Mouse (Mus musculus): Measurements from ENCODE around the gene Zfp317. TPM values are rescaled to one million over a fixed set of nuclear protein-coding genes. Genes with fewer than 3 reads are reported as not detected.
"Not testable (repeated sequence)": the region's sequence is repeated elsewhere in the genome, so short reads cannot be mapped to it uniquely, and the experiment has no call there.

The Zfp317 gene
- total RNA-seq (2021) = 10 to 100 TPM; 12.6 to 13.3 TPM
- long read RNA-seq, experiment 1, partial matches to known transcripts = 2 of 23 reads
- long read RNA-seq, experiment 1, other reads (novel, unspliced or antisense) = 19 of 23 reads
- long read RNA-seq, experiment 2, partial matches to known transcripts = 3 of 24 reads
- long read RNA-seq, experiment 2, other reads (novel, unspliced or antisense) = 18 of 24 reads

- intact Hi-C loops (cut with DNase I) = loop anchor here (5.0 kb wide), 1 partner anchor 1330 kb away; the partner anchor contains the start of gene Chordc1
- peak; percentile 79 to 82 for DNase-seq
These were observed at the start of gene Zfp317 for GRCm38 (mm10) chr9:19621843-19622822. TSS of gene Zfp317 (plus strand) at chr9:19622102.

GRCm38 (mm10) chr9:19582317-19582716 is 39.6 kb upstream of the Zfp317 start, which contains the start of gene Olfr855:
TSS of gene Olfr855 (plus strand) at chr9:19582617.
- DNase-seq = no peak
- intact Hi-C loops (cut with DNase I) = no loop called here

- intact Hi-C loops (cut with DNase I) = loop anchor here (5.0 kb wide), 1 partner anchor 1329 kb away; the partner anchor contains the start of gene Chordc1
- DNase-seq = no peak
These were observed 605 bp upstream of the Zfp317 start for GRCm38 (mm10) chr9:19621297-19621696.

GRCm38 (mm10) chr9:19629574-19629973 is 7.7 kb downstream of the Zfp317 start:
- no peak for DNase-seq
- intact Hi-C loops (cut with DNase I) = no loop called here

- no peak for DNase-seq
- intact Hi-C loops (cut with DNase I) = no loop called here
These were observed 23.3 kb downstream of the Zfp317 start for GRCm38 (mm10) chr9:19645193-19645592.

GRCm38 (mm10) chr9:19690281-19690680 is 68.4 kb downstream of the Zfp317 start:
- intact Hi-C loops (cut with DNase I) = no loop called here
- DNase-seq = no peak

- intact Hi-C loops (cut with DNase I) = no loop called here
- DNase-seq = no peak
These were observed 69.5 kb downstream of the Zfp317 start for GRCm38 (mm10) chr9:19691426-19691825.

GRCm38 (mm10) chr9:19692430-19692829 is 70.5 kb downstream of the Zfp317 start:
- intact Hi-C loops (cut with DNase I) = no loop called here
- no peak for DNase-seq

GRCm38 (mm10) chr9:19694285-19694684 is 72.4 kb downstream of the Zfp317 start:
- intact Hi-C loops (cut with DNase I); DNase-seq: not testable (repeated sequence)

GRCm38 (mm10) chr9:19694898-19695379 is 73.0 kb downstream of the Zfp317 start:
- intact Hi-C loops (cut with DNase I) = not testable (repeated sequence)

More at GRCm38 (mm10) chr9:19694898-19695379, 73.0 kb downstream of the Zfp317 start:
- DNase-seq = not testable (repeated sequence)

Other genes starting within 250 kb of the Zfp317 start
- not detected for gene Olfr847, start 243.4 kb upstream of the Zfp317 start, total RNA-seq (2021)
- not detected for gene Olfr849, start 181.8 kb upstream of the Zfp317 start, total RNA-seq (2021)
- gene Olfr850, start 143.9 kb upstream of the Zfp317 start, total RNA-seq (2021) = not detected
- not detected for gene Olfr851, start 128.8 kb upstream of the Zfp317 start, total RNA-seq (2021)
- gene Olfr853, start 81.0 kb upstream of the Zfp317 start, total RNA-seq (2021) = not detected
- not detected for gene Olfr854, start 54.7 kb upstream of the Zfp317 start, total RNA-seq (2021)
- gene Olfr855, start 39.5 kb upstream of the Zfp317 start, total RNA-seq (2021) = not detected
- gene Olfr857, start 87.3 kb downstream of the Zfp317 start, total RNA-seq (2021) = not detected
- gene Olfr58, start 158.2 kb downstream of the Zfp317 start, total RNA-seq (2021) = not detected
- not detected for gene Olfr859, start 182.8 kb downstream of the Zfp317 start, total RNA-seq (2021)
- not detected for gene Olfr860, start 227.6 kb downstream of the Zfp317 start, total RNA-seq (2021)

Measured in heart, postnatal 14 days (tissue).